Mouse (Mus musculus) midbrain, embryonic 11.5 days (tissue): ENCODE data around the gene Edem1. TPM values are rescaled to one million over a fixed set of nuclear protein-coding genes. Genes with fewer than 3 reads are reported as not detected.

Experiments
- ATAC-seq: fragments of 200-750 bp; cut with Nextera tagmentation; 2 replicates; pipeline ENCODE4 v1.8.0; 2017; ENCODE audit warnings: moderate TSS enrichment, moderate library complexity; ENCODE audit not compliant: low FRiP score
- DNase-seq: peaks from one replicate; pipeline ENCODE4 v3.0.0; 2015; ENCODE audit warnings: low spot score; ENCODE audit errors: missing footprints
- H3K27ac ChIP-seq: fragments of 300-500 bp; sonication (generic); 2 replicates; pipeline ENCODE4 v1.5.1; 2014; ENCODE audit warnings: low read depth, low read length
- H3K27me3 ChIP-seq: fragments of 300-500 bp; sonication (generic); 2 replicates; pipeline ENCODE4 v1.6.1; 2014; ENCODE audit warnings: mild to moderate bottlenecking, low read length, moderate library complexity, mixed read lengths; ENCODE audit not compliant: control insufficient read depth, insufficient read depth
- H3K36me3 ChIP-seq: fragments of 300-500 bp; sonication (generic); 2 replicates; pipeline ENCODE4 v1.6.1; 2014; ENCODE audit warnings: mild to moderate bottlenecking, low read length, moderate library complexity, mixed read lengths; ENCODE audit not compliant: control insufficient read depth, insufficient read depth
- H3K4me1 ChIP-seq: fragments of 300-500 bp; sonication (generic); 2 replicates; pipeline ENCODE4 v1.6.1; 2014; ENCODE audit warnings: low read length; ENCODE audit not compliant: control insufficient read depth, insufficient read depth
- H3K4me2 ChIP-seq: fragments of 300-500 bp; sonication (generic); 2 replicates; pipeline ENCODE4 v1.6.1; 2014; ENCODE audit warnings: mild to moderate bottlenecking, moderate library complexity
- H3K4me3 ChIP-seq: fragments of 300-500 bp; sonication (generic); 2 replicates; pipeline ENCODE4 v1.5.1; 2014; ENCODE audit warnings: low read depth, low read length
- H3K9ac ChIP-seq: fragments of 300-500 bp; sonication (generic); 2 replicates; pipeline ENCODE4 v1.6.1; 2014; ENCODE audit warnings: low read length
- H3K9me3 ChIP-seq: fragments of 300-500 bp; sonication (generic); 2 replicates; pipeline ENCODE4 v1.6.1; 2016; ENCODE audit warnings: low read length; ENCODE audit not compliant: control insufficient read depth
- WGBS: fragments of 180-500 bp; shearing (Covaris S2); extraction: QIAGEN DNeasy Blood & Tissue Kit; methylation state at CpG from one replicate; pipeline ENCODE4 v1.1.7; 2014; 5-methylcytosine and 5-hydroxymethylcytosine counted together
- polyA plus RNA-seq: library from polyadenylated mRNA; unstranded; fragments of >200 nt; fragmentation: Nextera tagmentation; extraction: Ambion mirVana; gene quantifications from 2 replicates; pipeline ENCODE4 v1.2.1, GENCODE M21; 2014

The Edem1 gene
- 20.5 and 21.7 TPM in 2 replicates for polyA plus RNA-seq

DNA sequence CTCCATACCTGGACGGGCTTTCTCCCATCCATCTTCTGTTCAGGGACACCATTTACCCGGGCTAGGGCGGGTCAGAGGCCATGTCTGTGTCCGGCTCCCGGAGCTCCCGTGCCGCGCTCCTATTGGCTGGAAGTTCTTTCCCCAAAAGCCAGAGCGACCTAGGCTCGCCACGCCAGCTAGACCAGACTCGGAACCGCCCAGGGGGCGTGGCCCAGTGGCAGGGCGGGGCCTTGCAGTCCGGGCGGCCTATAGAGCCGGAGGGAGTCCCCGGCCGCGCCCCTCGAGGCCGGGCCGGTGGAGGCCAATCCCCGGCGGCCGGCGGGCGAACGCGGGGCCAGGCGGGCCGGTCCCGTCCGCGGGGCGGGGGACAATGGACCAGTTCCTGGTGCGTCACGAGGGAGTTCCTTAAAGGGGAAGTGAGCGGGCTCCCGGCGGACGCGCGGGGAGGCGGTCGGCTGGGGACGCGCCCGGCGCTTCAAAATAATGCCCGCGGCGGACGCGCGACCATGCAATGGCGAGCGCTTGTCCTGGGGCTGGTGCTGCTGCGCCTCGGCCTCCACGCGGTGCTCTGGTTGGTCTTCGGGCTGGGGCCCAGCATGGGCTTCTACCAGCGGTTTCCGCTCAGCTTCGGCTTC lies at the start of gene Edem1:
TSS of gene Edem1 (plus strand) at position 408 of the 635 bp plus-strand sequence.
- under 1% methylated on average over 60 of the region's 67 CpGs for WGBS
- Histone ChIP-seq H3K36me3 (peaks cover 2% of the 10 kb centered on the region; the same call in 1 of the 2 replicates), H3K4me3 (peak within 1 kb of the TSS; percentile 86), H3K4me2 (peak within 1 kb of the TSS; percentile 91), H3K27ac (peak within 1 kb of the TSS; percentile 65), H3K9ac (peak within 1 kb of the TSS; percentile 91), H3K27me3 (no peaks in the 10 kb centered on the region), H3K9me3 (no peaks in the 10 kb centered on the region), H3K4me1 (peaks cover 15% of the 10 kb centered on the region)
- DNase-seq (peak; percentile 100), ATAC-seq (peak; percentile 99)

DNA sequence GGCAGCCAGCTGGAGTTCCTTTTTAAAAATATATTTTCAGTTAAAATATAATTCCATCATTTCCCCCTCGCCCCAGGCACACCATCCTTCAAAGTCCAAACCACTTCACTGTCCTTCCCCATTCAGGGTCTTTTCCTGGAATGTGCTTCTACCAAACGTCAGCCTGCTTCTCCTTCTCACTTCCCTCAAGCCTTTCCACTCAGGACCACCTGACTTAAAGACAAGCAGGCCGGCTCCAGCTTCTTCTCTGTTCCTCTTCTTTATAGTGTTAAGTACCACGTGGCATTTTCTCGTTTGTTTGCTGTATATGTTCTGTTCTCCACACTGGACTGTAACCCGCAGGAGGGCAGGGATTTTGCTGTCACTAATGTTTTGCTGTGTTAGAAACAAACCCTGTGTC lies 46.6 kb upstream of the Edem1 start:
- 74% methylated on average over 6 of the region's 6 CpGs for WGBS
- DNase-seq: peak; percentile 75
- Histone ChIP-seq H3K4me2 (no peak overlapping the region), H3K36me3 (no peaks in the 10 kb centered on the region), H3K4me3 (no peak overlapping the region), H3K27me3 (no peaks in the 10 kb centered on the region), H3K9ac (no peak overlapping the region), H3K27ac (no peak overlapping the region), H3K4me1 (peaks cover 12% of the 10 kb centered on the region), H3K9me3 (no peaks in the 10 kb centered on the region)
- ATAC-seq: no peak

DNA sequence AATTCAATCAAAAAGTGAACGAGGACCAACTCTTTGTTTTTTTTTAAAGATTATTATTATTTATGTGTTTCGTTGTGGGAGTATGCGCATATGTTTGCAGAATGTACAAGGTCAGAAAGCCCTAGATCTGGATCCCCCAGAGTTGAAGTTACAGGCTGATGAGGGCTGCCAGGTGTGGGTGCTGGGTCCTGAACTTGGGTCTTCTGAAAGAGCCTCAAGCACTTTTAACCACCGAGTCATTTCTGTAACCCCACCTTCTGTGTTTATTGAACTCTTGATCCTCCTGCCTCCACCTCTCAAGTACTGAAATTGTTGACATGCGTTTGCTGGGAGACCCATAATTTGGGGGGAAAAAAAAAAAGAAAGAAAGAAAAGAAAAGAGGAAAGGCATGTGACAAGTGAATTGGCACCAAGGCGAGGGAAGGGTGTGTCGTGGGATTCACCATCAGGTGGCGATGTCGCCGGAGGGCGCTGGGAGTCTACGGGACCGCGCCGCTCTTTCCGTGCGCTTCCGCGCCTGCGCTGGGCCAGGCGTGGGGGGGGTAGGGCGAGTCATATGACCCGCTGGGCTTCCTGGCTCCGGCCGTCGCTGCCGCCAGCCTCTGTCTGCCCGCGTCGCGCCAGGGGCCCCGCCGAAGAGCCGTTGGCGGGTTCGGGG lies 45.8 kb upstream of the Edem1 start, which contains the start of gene Arl8b:
TSS of gene Arl8b (plus strand) at position 574 of the 658 bp plus-strand sequence.
- peak; percentile 100 for DNase-seq
- no peaks in the 10 kb centered on the region for H3K9me3 ChIP-seq
- H3K27me3 ChIP-seq: no peaks in the 10 kb centered on the region

GRCm38 (mm10) chr6:108783184-108783881 lies 45.1 kb upstream of the Edem1 start:
- Histone ChIP-seq H3K9ac (peak overlapping the region; percentile 93), H3K4me2 (peak overlapping the region; percentile 84), H3K9me3 (no peaks in the 10 kb centered on the region), H3K27ac (peak overlapping the region; percentile 67), H3K27me3 (no peaks in the 10 kb centered on the region), H3K4me3 (peak overlapping the region; percentile 95), H3K4me1 (peaks cover 12% of the 10 kb centered on the region), H3K36me3 (no peaks in the 10 kb centered on the region)
- DNase-seq (peak; percentile 96), ATAC-seq (peak; percentile 77)
- under 1% methylated on average over 56 of the region's 57 CpGs for WGBS

More for the DNA sequence above, 45.8 kb upstream of the Edem1 start, which contains the start of gene Arl8b:
- H3K4me1 ChIP-seq: peaks cover 12% of the 10 kb centered on the region
- peak within 1 kb of the TSS; percentile 84 for H3K4me2 ChIP-seq
- peak; percentile 96 for ATAC-seq
- H3K36me3 ChIP-seq: no peaks in the 10 kb centered on the region
- H3K4me3 ChIP-seq: peak within 1 kb of the TSS; percentile 95
- WGBS: 10% methylated on average over 36 of the region's 36 CpGs
- peak within 1 kb of the TSS; percentile 93 for H3K9ac ChIP-seq
- H3K27ac ChIP-seq: peak within 1 kb of the TSS; percentile 67

DNA sequence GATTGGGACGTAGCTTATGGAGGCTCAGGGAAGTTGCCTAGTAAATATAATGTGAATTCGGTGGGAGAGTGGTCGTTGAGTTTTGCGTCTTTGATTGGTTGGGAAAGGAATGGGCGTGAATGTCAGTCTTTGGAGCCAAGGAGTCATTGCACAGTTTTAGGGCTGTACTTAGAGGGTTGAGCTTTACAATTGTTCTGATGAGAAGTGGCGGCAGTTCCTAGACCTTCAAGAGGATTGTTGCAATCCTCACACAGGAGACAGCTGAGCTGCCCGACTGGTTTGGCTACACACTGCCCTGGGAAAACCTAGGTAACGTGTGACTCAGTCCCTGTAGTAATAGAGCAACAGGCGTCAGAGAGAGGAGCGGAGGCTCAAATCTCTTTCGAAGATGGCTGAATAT lies 44.4 kb upstream of the Edem1 start:
- Histone ChIP-seq H3K4me2 (peak overlapping the region; percentile 84), H3K27ac (no peak overlapping the region), H3K4me3 (peak overlapping the region; percentile 95), H3K27me3 (no peaks in the 10 kb centered on the region), H3K9me3 (no peaks in the 10 kb centered on the region), H3K36me3 (no peaks in the 10 kb centered on the region), H3K4me1 (peaks cover 12% of the 10 kb centered on the region), H3K9ac (peak overlapping the region; percentile 93)
- DNase-seq: no peak
- no peak for ATAC-seq
- WGBS: 39% methylated on average over 11 of the region's 11 CpGs

DNA sequence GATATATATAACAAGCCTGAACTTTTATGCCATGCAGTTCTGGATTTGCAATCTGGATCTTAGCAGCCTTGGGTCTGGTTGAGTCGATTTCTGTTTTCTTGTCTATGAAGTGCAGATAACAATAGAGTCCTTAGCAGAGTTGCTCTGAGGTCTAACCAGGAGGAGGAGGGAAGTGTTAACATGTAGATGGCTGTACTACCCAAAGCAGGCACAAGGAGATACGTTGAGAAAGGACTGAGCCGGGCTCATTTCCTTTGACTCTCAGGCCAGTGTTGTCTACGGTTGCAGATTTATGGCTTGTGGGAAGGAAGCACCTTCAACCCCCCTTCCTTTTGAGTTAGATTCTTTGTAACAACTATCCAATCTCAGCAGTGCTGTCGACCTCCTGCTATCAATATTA lies 43.6 kb upstream of the Edem1 start:
- 77% methylated on average over 5 of the region's 5 CpGs for WGBS
- Histone ChIP-seq H3K4me2 (peak overlapping the region; percentile 84; the same call in 1 of the 2 replicates), H3K4me3 (no peak overlapping the region), H3K9me3 (no peaks in the 10 kb centered on the region), H3K27ac (no peak overlapping the region), H3K9ac (no peak overlapping the region), H3K36me3 (no peaks in the 10 kb centered on the region), H3K4me1 (peaks cover 12% of the 10 kb centered on the region), H3K27me3 (no peaks in the 10 kb centered on the region)
- no peak for ATAC-seq
- no peak for DNase-seq

DNA sequence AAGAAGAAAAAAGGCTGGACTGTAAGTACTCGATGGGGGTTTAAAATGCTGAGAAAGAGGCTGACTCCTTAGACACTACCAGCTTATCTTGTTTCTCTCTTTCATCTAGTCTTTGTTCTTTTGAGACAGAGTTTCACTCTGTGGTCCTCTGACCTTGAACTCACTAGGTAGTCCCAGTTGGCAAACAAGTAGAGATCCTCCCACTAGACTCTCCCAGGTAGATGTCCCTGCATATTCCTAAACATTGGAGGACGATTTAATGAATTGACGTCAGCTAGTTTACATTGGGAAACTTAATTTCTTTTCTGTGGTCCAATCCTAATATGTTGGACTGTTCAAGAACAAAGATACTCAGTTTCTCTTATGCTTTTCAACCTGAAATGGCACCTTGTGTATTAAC lies 42.9 kb upstream of the Edem1 start:
- H3K27ac ChIP-seq: no peak overlapping the region
- H3K27me3 ChIP-seq: no peaks in the 10 kb centered on the region
- H3K36me3 ChIP-seq: no peaks in the 10 kb centered on the region
- H3K4me2 ChIP-seq: no peak overlapping the region
- no peak overlapping the region for H3K4me3 ChIP-seq
- DNase-seq (peak; percentile 76), ATAC-seq (no peak)
- H3K9me3 ChIP-seq: no peaks in the 10 kb centered on the region
- H3K9ac ChIP-seq: no peak overlapping the region
- peaks cover 12% of the 10 kb centered on the region for H3K4me1 ChIP-seq
- WGBS: 90% methylated on average over 3 of the region's 3 CpGs

- DNase-seq (peak; percentile 23), ATAC-seq (no peak)
- 80% methylated on average over 5 of the region's 5 CpGs for whole genome bisulfite sequencing
- no peak overlapping the region for H3K4me2 ChIP-seq
- no peaks in the 10 kb centered on the region; the same call in 1 of the 2 replicates for H3K4me1 ChIP-seq
- H3K9ac ChIP-seq: no peak overlapping the region
- H3K27ac ChIP-seq: no peak overlapping the region
- H3K9me3 ChIP-seq: no peaks in the 10 kb centered on the region
- no peak overlapping the region for H3K4me3 ChIP-seq
- no peaks in the 10 kb centered on the region for H3K36me3 ChIP-seq
- H3K27me3 ChIP-seq: no peaks in the 10 kb centered on the region
These were observed 36.9 kb upstream of the Edem1 start for GRCm38 (mm10) chr6:108791498-108791897.

DNA sequence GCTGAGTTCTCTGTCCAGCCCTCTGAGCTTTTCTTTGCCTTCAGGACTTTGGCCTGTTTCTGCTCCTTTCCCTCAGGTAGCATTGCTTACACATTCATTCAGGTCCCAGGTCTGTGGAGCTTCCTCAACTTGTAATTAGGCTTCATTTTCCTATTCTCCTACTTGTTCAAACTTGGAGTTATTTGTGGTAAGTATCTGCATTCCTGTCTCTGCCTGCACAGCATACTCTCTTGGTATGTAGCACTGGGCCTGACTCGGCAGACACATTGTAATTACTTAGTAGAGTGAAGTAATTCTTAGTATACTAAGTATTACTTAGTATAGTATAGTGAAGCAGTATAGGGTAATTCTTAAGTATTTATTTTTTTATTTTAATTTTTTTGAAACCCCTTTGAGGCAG lies 32.5 kb upstream of the Edem1 start:
- Histone ChIP-seq H3K9me3 (no peaks in the 10 kb centered on the region), H3K36me3 (no peaks in the 10 kb centered on the region), H3K4me2 (no peak overlapping the region), H3K4me1 (no peaks in the 10 kb centered on the region; the same call in 1 of the 2 replicates), H3K27ac (no peak overlapping the region), H3K27me3 (no peaks in the 10 kb centered on the region), H3K4me3 (no peak overlapping the region), H3K9ac (no peak overlapping the region)
- 86% methylated on average over 1 of the region's 1 CpGs for WGBS
- no peak for DNase-seq
- ATAC-seq: no peak
